Mouse (Mus musculus) cerebellum, postnatal 14 days (tissue): ENCODE measurements around the gene Trim45.
A peak's percentile ranks its signal among the peaks of the same experiment; 100 is the strongest.

Source experiments
- DNase-seq, 2 experiments: peaks; one replicate each; pipeline ENCODE4 v3.0.0; 2021; ENCODE audit warnings: mixed read lengths in 2 of 2

Gene Trim45

DNA sequence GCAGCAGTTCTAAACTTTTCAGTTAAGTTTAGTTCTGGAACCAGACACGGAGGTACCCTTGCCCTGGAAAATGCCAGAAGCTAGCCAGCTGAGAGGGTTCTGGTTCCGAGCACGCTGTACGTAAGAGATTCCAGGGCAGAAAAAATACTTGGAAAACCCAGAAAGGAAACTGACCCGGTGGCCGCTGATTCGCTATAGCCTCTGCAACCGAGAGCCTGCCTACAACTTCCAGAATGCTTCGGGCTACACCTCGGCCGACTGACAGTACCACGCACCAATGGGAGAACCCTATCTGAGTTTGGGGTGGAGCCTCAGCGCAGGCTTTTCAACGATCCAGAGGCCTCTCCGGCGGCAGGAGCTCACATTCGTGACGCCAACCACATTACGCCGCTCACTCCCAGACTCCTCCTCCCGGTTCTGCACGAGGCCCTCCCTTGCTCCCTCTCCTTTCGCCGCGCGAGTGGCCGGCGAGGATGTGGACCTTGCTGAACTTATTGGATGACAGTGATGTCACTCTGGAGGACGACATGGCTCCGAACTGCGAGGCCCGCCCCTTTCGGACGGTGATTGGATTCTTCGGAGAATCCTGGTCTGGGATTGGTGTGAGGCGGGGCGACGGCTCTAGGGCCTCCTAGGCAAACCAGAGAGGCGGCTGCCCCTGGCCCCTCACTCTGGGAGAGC is at the start of gene Trim45:
Gene Trim45, plus strand, starts transcription at position 378 of the 681 bp plus-strand sequence.
- peak; percentile 98 to 99 for DNase-seq

DNA sequence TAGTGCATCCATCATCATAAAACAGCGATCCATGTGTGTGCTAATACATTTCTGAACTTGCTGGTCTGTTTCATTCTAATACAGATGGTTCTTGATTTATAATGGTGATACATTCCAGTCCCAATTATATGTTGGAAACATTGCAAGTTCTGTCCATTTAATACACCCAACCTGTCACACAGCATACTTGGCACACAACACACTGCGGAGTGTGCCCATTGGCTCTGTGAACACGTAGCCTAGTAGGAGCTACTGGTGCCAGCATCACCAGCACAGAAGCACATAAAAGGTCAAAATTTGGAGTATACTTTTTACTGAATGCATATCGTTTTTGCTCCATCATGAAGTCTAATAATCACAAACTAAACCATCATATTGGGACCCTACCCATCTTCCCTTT is 44.9 kb upstream of the Trim45 start:
- peak in 1 of 2 experiments; percentile 53 for DNase-seq

DNA sequence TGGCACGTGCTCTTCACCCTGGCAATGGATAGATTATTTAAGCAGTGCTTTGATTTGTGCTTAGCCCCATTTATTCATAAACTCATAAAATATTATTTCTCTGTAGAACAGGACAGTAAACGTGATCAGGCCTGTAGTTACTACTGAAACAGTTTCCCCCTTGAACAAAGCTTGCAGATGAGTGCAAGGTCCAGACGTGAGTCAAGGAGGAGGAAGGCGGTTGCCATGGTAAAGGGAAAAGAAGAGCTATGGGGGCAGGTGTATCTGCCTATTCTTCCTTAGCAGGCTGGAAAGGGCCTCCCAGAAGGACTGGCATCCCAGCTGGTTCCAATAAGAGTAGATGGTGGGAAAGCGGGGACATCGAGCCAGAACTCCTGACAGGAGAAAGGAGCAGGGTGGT is 40.6 kb upstream of the Trim45 start:
- DNase-seq = no peak

DNA sequence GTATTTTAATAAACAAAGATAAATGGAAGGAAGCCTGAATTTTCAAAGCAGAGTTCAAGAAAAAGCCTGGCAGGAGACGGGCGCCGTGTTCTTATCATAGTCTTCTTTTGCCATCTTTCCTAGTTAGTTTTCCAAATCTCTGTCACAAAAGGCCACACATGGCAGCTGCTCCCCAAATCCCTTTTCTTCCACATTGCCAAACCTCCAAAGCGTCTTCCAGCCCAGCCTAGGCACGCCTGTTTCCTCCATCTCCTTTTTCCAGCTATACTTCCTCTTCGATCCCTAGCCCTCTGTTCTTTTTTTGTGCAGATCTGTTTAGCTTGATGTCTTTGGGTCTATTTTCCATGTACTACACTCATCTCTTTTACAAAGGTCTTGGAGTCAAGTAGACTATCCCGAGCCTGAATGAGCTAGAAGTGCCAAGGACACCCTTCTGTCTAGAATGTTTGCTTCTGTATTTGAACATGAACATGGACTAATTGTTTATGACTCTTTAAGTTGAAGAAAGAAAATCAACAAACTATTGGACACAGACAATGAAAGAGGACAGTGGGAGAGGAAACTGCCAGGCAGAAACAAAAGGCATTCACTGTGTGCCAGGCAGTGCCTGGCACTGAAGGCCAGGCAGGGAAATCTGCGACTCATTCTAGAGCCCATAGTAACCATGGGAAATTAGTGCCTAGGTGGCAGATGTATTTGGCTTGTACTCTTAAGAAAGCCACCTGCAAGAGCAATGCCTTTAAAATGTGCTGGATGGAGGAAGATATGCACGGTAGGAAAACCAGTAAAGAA is 40.0 kb upstream of the Trim45 start:
- no peak for DNase-seq

DNA sequence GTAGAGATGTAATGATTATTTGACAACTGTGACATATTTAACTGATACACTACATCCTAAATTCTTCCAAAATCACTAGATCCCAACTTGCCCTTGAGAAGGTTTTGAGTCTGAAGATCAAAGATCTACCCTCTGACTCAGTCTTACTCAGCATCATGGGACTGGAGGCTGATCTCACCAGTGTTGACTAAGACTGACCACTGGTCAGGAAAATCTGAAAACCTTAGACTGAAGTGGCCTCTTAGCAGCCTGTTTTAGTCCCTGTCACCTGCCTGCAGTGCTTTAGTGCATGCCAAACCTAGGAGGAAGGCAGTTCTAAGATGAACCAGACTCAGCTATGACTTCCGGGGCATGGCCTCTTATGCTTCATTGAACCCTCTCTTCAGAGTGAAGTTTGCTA is 32.8 kb upstream of the Trim45 start:
- DNase-seq = no peak

DNA sequence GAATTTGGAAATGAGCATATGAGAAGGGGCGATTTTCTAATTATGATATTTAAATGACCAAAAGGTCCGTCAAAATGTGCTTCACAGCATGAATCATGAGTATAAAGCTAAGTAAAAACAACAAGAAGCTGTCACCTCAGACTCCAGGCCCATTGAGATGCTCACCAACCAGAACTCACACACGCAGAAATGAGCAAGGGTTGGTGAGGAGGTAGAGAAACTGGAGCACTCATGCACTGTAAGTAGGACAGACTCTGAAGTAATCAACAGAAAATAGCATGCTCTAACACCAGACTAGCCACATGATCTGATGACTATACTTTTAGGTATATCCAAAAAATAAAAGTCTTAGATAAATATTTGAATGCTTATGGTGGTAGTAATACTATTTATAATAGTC is 31.6 kb upstream of the Trim45 start:
- DNase-seq = no peak

DNA sequence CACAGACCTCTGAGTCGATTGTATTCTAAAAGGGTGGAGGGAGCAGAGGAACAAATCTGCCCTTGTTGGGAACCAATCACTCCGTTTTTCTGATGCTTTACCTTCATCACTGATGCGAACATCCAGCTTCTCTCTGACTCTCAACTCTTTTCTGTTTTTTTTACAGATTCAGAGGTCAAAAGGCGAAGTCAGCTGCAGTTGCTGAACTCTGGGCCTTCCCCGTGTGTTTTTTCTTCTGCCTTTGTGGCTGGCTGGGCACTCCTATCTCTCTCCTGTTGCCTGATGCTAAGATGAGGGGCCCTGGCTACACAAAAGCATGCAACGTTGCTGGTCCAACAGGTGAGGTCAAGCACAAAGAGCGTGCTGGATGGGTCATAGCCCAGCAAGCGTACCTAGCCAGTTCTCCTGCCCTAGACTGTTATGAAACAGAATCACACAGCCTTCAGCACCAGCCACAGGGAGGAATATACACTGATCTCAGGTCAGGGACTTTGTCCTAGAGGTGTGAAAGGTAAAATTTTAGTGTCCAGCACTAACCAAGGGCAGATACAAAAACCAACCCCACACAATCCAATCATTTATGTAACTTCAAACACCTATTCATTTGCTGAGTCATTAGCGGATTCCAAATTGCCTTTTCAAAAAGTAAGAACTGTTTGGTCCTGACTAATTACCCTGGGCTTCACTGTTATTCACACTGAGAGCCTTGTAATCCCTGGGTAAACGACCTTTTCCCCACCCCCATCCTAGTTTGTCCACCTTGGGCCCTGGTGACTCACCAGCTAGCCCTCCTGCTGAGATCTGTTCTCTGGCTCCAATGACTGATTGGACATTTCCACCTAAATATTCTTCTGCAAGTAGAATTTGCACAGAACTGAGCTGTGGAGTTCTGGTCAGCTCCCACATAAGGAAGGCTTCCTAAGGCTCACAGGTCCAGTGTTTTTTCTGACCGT is 29.3 kb upstream of the Trim45 start:
- no peak for DNase-seq

DNA sequence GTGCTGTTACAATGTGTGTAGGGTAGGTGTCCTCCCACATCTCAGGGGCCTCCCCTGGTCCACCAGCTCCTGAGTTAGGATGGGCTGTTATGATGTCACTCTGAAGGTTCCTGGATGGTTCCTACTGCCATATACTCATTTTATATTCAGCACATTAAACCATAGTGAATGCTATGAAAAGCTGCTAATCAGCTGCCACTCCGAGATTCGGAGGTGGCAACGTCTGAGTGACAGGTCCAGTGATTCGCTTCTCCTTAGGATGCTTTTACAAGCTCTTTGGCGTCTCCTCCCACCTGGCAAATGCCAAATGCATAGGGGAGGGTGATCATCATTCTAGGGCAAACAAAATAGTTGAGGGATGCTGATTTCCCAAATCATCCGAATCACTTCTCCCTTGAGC is 26.5 kb upstream of the Trim45 start:
- DNase-seq = no peak

DNA sequence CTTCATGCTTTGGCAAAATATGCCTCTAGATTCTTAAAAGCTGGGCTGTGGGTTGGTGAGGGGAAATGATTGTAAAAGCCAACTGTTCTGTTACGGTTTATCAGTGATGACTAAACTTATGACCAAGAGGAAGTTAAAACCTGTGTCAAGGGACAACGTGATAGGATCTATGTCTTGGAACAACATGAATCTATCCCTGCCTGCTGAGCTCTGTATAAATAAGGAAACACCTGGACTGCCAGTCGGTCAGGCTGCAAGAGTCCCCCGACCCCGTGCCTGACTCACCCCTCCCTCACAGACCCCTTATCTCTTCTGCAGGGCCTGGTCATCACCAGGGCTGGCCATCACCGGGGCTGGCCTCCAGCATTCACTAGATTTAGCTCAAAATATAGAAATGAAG is 15.9 kb upstream of the Trim45 start:
- DNase-seq = no peak

DNA sequence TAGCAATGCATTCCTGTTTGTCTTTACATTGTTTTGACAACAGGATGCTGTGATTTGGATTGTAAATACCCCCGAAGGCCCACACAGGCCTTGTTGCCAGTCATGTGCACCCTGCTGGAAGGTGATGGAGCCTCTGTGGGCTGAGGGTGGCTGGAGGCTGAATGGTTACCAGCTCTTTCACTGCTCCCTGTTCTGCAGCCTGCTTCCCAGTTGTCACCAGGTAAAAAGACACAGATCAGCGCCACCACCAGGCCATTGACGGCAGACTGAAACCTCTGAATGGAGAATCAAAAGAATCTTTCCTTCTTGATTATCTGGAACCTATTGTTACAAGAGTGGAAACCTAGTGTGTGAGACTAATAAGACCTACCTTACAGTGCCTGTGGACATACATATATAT is 15.1 kb upstream of the Trim45 start:
- DNase-seq = peak; percentile 35 to 49

DNA sequence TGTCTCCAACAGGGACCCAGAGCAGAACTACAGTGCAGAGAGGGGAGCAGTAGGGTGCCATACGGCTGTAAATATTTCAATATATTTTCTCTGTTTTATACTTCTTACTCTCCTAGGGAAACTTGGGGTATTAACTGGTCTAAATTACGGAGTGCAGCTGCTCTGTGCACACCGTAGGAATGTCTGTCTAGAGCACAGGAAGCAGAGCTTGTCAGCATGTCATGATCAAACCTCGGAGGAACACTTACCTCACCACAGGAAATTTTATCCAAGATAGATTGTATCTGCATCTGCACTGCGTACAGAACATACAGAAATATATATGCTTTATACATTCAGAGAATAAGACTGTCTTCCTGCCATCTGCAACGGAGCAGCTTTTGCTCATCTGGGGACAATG is 13.4 kb upstream of the Trim45 start:
- no peak for DNase-seq

DNA sequence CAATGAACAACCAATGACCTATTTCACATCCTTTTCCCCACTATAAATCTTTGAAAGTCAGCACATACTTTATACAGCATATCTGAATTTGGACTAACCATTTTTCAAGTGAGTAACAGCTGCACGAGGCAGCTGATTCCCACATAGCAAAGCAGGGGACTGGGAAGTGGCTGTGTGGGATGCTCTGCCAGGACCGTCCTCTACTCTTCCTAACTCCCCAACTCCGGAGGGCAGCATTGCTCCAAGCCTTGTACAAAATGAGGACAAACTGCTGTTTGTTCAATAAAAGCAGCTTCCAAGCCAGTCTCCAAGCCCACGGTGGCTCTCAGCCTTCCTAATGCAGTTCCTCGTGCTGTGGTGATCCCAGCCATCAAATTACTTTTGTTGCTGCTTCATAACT is 11.4 kb upstream of the Trim45 start:
- DNase-seq = no peak

DNA sequence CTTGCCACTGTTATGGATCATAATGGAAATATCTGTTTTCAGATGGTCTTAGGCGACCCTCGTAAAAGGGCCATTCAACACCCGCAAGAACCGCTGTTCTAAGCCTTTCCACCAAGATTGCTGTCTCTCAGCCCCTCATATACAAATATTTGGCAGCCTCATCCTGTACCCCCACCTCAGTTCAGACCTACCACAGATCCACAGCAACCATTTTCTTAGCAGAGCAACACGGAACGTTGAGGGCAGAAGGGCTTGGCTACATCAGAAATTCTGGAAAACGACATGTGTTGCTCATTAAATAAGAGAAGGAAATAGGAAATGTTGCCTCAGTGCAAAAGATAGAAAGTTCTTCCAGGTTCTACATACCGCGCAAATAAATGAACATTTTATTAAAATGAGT is 11.0 kb upstream of the Trim45 start:
- DNase-seq = no peak

DNA sequence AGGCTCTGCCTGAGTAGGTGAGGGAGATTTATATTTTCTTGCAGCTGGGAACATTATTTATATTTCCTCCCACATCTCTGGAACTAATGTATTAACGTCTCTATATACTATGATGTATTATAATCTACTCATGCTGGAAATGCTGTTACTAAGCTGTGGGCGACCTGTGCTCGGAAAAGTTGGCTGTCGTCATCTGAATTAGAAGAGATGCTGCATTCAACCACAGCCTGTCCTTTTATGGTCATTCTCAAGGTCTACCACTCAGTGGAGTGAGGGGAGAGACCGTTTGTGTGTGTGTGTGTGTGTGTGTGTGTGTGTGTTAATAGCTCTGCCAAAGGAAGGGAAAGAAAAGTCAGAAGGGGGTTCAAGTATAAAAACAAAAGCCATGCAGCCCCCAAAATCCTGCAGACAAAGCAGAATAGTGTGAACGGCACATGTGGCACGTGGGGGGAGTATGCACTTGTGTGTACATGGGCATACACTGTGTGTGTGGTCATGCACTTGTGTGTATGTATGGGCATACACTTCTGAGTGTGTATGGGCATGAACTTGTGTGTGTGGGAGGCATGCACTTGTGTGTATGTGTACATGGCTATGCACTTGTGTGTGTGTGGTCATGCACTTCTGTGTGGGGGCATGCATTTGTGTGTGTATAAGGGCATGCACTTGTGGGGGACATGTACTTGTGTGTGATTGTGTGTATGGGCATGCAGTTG is 10.3 kb upstream of the Trim45 start:
- DNase-seq = no peak

DNA sequence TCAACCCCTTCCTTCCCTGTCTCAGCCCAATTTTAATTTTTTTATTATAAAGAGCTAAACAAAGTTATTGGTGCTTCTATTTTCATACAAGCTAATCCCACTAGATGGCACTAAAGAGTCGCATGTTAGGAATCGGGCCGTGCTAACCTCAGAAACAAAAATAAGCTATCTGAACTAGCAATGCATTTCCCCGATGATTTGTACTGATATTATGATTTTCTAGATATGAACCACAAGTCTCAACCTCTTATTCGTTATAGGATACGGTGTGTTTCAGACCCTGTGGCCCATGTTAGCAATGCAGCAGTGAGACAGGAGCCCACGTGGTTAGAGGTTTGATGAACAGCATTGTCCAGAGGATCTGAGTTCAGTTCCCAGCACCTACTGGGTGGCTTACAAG is 5.2 kb upstream of the Trim45 start:
- peak; percentile 37 to 61 for DNase-seq

DNA sequence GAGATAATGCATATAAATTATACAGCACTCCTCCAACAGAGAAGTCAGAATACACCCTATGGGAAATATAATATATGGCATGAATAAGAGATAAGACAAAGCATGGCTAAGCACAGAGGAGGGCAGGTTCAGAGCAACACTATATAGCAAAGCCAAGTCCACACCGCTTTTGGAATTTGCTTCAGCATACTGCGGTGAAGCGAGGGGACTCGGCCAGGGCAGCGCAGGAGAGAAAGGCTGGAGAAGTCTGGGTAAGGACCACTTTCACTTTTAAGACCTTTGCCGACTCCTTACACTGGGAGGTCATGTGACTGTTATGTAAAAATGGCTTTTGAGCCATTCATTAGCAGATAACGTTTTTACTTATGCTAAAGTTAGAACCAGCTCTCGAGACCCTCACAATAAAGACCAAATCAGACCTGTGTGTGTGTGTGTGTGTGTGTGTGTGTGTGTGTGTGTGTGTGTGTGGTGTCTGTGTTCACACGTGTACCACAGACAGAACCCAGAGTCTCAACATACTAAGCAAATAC is 1.3 kb upstream of the Trim45 start:
- DNase-seq = no peak

DNA sequence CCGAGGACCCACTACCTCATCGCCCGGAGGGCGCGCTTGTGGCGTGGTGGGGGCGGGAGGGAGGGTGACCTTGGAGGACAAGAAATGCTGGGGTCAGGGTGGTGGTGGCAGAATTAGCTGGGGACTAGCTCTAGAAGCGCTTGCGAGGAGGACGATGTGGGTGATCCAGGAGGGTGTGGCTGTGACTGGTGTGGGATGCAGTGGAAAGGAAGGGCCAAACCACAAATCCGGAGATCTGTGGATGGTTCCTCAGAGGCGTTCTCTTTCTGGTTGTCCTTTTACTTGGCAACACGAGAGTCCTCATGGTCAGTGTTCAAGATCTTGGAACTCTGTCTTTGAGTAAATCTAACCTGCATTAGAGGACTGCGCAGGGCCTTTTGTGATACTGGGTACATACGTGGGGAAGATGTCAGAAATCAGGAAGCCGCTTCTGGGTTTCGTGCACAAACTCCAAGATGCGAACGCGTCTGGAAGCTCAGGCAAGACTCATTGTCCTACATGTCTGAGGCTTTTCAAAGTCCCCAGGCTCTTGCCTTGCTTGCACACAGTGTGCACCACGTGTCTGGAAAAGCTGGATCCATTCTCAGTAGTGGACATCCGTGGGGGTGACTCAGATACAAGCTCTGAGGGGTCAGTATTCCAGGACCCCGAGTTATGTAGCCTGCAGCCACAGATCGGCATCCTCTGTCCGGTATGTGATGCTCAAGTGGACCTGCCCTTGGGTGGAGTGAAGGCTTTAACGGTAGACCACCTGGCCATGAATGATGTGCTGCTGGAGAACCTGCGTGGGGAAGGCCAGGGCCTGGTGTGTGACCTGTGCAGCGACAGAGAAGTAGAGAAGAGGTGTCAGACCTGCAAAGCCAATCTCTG is 739 bp downstream of the Trim45 start:
- DNase-seq = peak; percentile 20 to 29

DNA sequence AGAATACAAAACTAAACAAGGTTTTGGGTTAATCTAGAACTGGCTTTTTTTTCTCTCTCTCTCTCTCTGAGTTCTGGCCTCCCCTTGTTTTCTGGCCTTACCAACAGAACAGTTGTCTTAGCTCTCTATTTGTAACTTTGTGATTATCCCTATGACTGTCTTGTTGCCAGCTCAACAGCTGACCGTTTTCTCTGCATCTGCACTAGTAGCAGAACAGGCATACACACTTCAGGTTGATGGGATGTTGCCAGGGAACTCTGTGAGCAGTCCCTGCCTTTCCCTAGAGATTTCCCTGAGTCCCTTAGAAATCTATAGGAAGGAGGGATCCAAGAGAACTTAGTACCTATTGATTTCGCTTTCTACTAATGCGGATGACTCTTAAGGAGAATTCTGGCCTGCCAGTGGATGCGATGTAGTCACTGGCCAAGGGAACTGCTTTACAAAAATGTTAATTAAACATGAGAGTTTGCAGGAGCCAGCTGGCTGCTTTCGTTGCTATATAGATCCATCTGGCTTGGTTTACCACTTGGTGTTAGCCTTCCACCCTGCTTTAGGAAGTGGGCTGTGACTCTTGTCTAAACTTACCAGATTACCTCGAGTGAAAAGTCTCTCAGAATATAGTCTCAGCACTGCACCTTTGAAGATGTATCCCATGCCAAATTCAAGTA is 2.2 kb downstream of the Trim45 start:
- no peak for DNase-seq

DNA sequence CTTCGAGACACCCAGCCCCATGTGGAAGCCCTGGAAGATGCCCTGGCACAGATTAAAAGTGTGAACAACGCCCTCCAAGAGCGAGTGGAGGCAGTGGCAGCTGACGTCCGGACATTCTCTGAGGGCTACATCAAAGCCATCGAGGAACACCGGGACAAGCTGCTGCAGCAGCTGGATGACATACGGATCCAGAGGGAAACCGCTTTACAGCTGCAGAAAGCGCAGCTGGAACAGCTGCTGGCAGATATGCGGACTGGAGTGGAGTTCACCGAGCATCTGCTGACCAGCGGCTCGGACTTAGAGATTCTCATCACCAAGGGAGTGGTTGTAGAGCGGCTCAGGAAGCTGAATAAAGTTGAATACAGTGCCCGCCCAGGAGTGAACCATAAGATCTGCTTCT is 3.2 kb downstream of the Trim45 start:
- no peak for DNase-seq

DNA sequence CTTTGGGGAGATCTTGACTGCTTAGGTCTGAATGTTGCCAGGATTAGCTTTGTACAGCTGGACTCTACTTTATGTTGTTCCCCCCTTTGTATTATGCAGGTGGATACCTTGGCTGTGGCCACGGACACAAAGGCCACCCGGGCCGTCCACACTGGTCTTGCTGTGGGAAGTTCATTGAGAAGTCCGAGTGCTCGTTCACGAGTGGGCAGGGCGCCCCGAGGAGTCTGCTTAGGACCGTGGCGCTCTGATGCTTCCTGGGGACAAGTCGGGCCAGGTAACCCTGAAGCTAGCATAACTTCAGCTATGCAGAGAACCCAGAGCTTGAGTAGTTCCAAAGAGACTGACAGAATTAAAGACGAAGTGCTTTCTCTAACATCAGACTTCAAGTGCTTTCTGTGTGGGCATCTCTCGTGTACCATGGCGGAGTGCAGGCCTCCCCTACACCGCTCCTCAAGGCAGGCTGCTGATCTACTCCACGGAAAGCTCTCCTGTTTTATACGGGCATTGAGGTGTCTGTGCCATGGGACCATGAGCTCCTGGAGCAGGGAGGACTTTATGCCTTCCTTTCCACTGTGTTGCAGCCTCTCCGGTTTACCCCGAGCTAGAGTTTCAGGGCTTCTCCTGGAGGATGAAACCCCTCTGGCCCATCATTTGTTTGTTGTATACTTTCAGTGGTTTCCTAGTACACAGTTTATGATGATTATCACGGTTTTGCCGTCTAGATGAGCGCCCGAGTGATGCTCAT is 9.5 kb downstream of the Trim45 start:
- no peak for DNase-seq
